Mouse (Mus musculus): ENCODE measurements around the gene Slc16a1. TPM values are rescaled to one million over a fixed set of nuclear protein-coding genes. Genes with fewer than 3 reads are reported as not detected.

The Slc16a1 gene
- polyA plus RNA-seq, 1 experiment from 2014 or later = 76.4 TPM

GRCm38 (mm10) chr3:104643113-104643512, 4.6 kb downstream of the Slc16a1 start:
- no peak for ATAC-seq (replicated peaks; ENCODE audit: insufficient number of reproducible peaks, low FRiP score, low TSS enrichment)
- Histone ChIP-seq H3K4me1 (ENCODE audit: control insufficient read depth, insufficient read depth, low read length) (peaks cover 10% of the 10 kb centered on the region), H3K4me2 (no peak overlapping the region), H3K36me3 (ENCODE audit: control insufficient read depth, insufficient read depth, low read length) (no peaks in the 10 kb centered on the region), H3K9ac (ENCODE audit: low read depth, low read length) (no peak overlapping the region), H3K27ac (ENCODE audit: low read depth, low read length) (no peak overlapping the region), H3K4me3 (ENCODE audit: low read depth, low read length) (no peak overlapping the region), H3K9me3 (replicated peaks; ENCODE audit: control insufficient read depth, low read length) (no peaks in the 10 kb centered on the region), H3K27me3 (ENCODE audit: control insufficient read depth, insufficient read depth, low read length) (no peaks in the 10 kb centered on the region)
- 64% methylated on average over 4 of the region's 4 CpGs for WGBS (ENCODE audit: insufficient replicate concordance)

GRCm38 (mm10) chr3:104643810-104644270, 5.4 kb downstream of the Slc16a1 start:
- peak; percentile 56; the same call in 1 of the 2 replicates for ATAC-seq (replicated peaks; ENCODE audit: insufficient number of reproducible peaks, low FRiP score, low TSS enrichment)

GRCm38 (mm10) chr3:104644371-104644770, 5.9 kb downstream of the Slc16a1 start:
- Histone ChIP-seq H3K27me3 (ENCODE audit: control insufficient read depth, insufficient read depth, low read length) (no peaks in the 10 kb centered on the region), H3K4me1 (ENCODE audit: control insufficient read depth, insufficient read depth, low read length) (peaks cover 10% of the 10 kb centered on the region), H3K27ac (ENCODE audit: low read depth, low read length) (no peak overlapping the region), H3K9me3 (replicated peaks; ENCODE audit: control insufficient read depth, low read length) (no peaks in the 10 kb centered on the region), H3K9ac (ENCODE audit: low read depth, low read length) (no peak overlapping the region), H3K4me3 (ENCODE audit: low read depth, low read length) (no peak overlapping the region), H3K4me2 (no peak overlapping the region), H3K36me3 (ENCODE audit: control insufficient read depth, insufficient read depth, low read length) (no peaks in the 10 kb centered on the region)
- WGBS (ENCODE audit: insufficient replicate concordance) = 83% methylated on average over 1 of the region's 1 CpGs
- ATAC-seq (replicated peaks; ENCODE audit: insufficient number of reproducible peaks, low FRiP score, low TSS enrichment) = no peak

More at GRCm38 (mm10) chr3:104643810-104644270, 5.4 kb downstream of the Slc16a1 start:
- Histone ChIP-seq H3K9ac (ENCODE audit: low read depth, low read length) (no peak overlapping the region), H3K4me3 (ENCODE audit: low read depth, low read length) (no peak overlapping the region), H3K4me2 (no peak overlapping the region), H3K36me3 (ENCODE audit: control insufficient read depth, insufficient read depth, low read length) (no peaks in the 10 kb centered on the region), H3K27ac (ENCODE audit: low read depth, low read length) (no peak overlapping the region), H3K9me3 (replicated peaks; ENCODE audit: control insufficient read depth, low read length) (no peaks in the 10 kb centered on the region), H3K4me1 (ENCODE audit: control insufficient read depth, insufficient read depth, low read length) (peaks cover 10% of the 10 kb centered on the region), H3K27me3 (ENCODE audit: control insufficient read depth, insufficient read depth, low read length) (no peaks in the 10 kb centered on the region)
- 8% methylated on average over 2 of the region's 2 CpGs for WGBS (ENCODE audit: insufficient replicate concordance)

GRCm38 (mm10) chr3:104654219-104654618, 15.8 kb downstream of the Slc16a1 start:
- no peak overlapping the region; the same call in 1 of the 2 replicates for H3K27ac ChIP-seq (ENCODE audit: low read depth, low read length)
- no peak for ATAC-seq (replicated peaks; ENCODE audit: insufficient number of reproducible peaks, low FRiP score, low TSS enrichment)
- no peaks in the 10 kb centered on the region for H3K9me3 ChIP-seq (replicated peaks; ENCODE audit: control insufficient read depth, low read length)
- 68% methylated on average over 4 of the region's 4 CpGs for WGBS (ENCODE audit: insufficient replicate concordance)
- H3K9ac ChIP-seq (ENCODE audit: low read depth, low read length) = no peak overlapping the region
- H3K27me3 ChIP-seq (ENCODE audit: control insufficient read depth, insufficient read depth, low read length) = no peaks in the 10 kb centered on the region
- H3K4me2 ChIP-seq = no peak overlapping the region
- 0 out of 2 replicates have a peak, but pooled peaks cover 4% of the 10 kb centered on the region for H3K4me1 ChIP-seq (ENCODE audit: control insufficient read depth, insufficient read depth, low read length)
- peaks cover 20% of the 10 kb centered on the region for H3K36me3 ChIP-seq (ENCODE audit: control insufficient read depth, insufficient read depth, low read length)
- no peak overlapping the region for H3K4me3 ChIP-seq (ENCODE audit: low read depth, low read length)

GRCm38 (mm10) chr3:104654921-104655320, 16.5 kb downstream of the Slc16a1 start:
- no peak overlapping the region for H3K4me2 ChIP-seq
- 77% methylated on average over 4 of the region's 4 CpGs for WGBS (ENCODE audit: insufficient replicate concordance)
- H3K4me1 ChIP-seq (ENCODE audit: control insufficient read depth, insufficient read depth, low read length) = 0 out of 2 replicates have a peak, but pooled peaks cover 4% of the 10 kb centered on the region
- no peaks in the 10 kb centered on the region for H3K9me3 ChIP-seq (replicated peaks; ENCODE audit: control insufficient read depth, low read length)
- no peak overlapping the region for H3K4me3 ChIP-seq (ENCODE audit: low read depth, low read length)
- no peak overlapping the region for H3K27ac ChIP-seq (ENCODE audit: low read depth, low read length)
- no peak overlapping the region for H3K9ac ChIP-seq (ENCODE audit: low read depth, low read length)
- peaks cover 20% of the 10 kb centered on the region for H3K36me3 ChIP-seq (ENCODE audit: control insufficient read depth, insufficient read depth, low read length)
- no peaks in the 10 kb centered on the region for H3K27me3 ChIP-seq (ENCODE audit: control insufficient read depth, insufficient read depth, low read length)
- no peak for ATAC-seq (replicated peaks; ENCODE audit: insufficient number of reproducible peaks, low FRiP score, low TSS enrichment)

DNA sequence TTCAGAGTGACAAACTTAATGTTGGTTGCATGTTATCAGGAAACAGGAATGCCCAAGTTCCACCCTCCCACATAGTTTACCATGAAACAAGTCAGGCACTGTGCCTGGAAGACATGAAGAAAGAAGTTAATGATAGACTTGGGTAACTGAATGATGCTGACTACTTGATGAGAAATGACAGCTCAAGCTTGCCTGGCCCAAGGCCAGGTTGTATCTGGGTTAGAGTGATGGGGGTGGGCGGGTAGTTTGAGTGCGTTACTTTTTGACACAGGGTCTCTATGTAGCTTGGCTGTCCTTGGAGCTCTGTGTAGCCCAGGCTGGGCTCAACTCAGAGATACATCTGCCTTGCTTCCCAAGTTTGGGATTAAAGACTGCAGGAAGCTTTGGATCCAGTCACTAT, 20.2 kb downstream of the Slc16a1 start:
- ATAC-seq (replicated peaks; ENCODE audit: insufficient number of reproducible peaks, low FRiP score, low TSS enrichment) = no peak
- Histone ChIP-seq H3K27ac (ENCODE audit: low read depth, low read length) (no peak overlapping the region), H3K9me3 (replicated peaks; ENCODE audit: control insufficient read depth, low read length) (no peaks in the 10 kb centered on the region), H3K4me1 (ENCODE audit: control insufficient read depth, insufficient read depth, low read length) (peaks cover 11% of the 10 kb centered on the region), H3K9ac (ENCODE audit: low read depth, low read length) (no peak overlapping the region), H3K4me3 (ENCODE audit: low read depth, low read length) (no peak overlapping the region), H3K27me3 (ENCODE audit: control insufficient read depth, insufficient read depth, low read length) (no peaks in the 10 kb centered on the region), H3K4me2 (no peak overlapping the region), H3K36me3 (ENCODE audit: control insufficient read depth, insufficient read depth, low read length) (peaks cover 8% of the 10 kb centered on the region; the same call in 1 of the 2 replicates)
- WGBS (ENCODE audit: insufficient replicate concordance) = 90% methylated on average over 2 of the region's 2 CpGs

- no peak overlapping the region for H3K9ac ChIP-seq (ENCODE audit: low read depth, low read length)
- peaks cover 7% of the 10 kb centered on the region for H3K4me1 ChIP-seq (ENCODE audit: control insufficient read depth, insufficient read depth, low read length)
- H3K9me3 ChIP-seq (replicated peaks; ENCODE audit: control insufficient read depth, low read length) = no peaks in the 10 kb centered on the region
- H3K27me3 ChIP-seq (ENCODE audit: control insufficient read depth, insufficient read depth, low read length) = no peaks in the 10 kb centered on the region
- 0 out of 2 replicates have a peak, but pooled peaks cover 1% of the 10 kb centered on the region for H3K36me3 ChIP-seq (ENCODE audit: control insufficient read depth, insufficient read depth, low read length)
- no peak overlapping the region for H3K4me2 ChIP-seq
- 73% methylated on average over 4 of the region's 4 CpGs for WGBS (ENCODE audit: insufficient replicate concordance)
- no peak overlapping the region for H3K27ac ChIP-seq (ENCODE audit: low read depth, low read length)
- H3K4me3 ChIP-seq (ENCODE audit: low read depth, low read length) = no peak overlapping the region
- ATAC-seq (replicated peaks; ENCODE audit: insufficient number of reproducible peaks, low FRiP score, low TSS enrichment) = no peak
These were observed 21.3 kb downstream of the Slc16a1 start for GRCm38 (mm10) chr3:104659758-104660157.

GRCm38 (mm10) chr3:104660522-104660921, 22.1 kb downstream of the Slc16a1 start:
- WGBS (ENCODE audit: insufficient replicate concordance) = 56% methylated on average over 3 of the region's 3 CpGs
- Histone ChIP-seq H3K27ac (ENCODE audit: low read depth, low read length) (no peak overlapping the region), H3K9ac (ENCODE audit: low read depth, low read length) (no peak overlapping the region), H3K4me3 (ENCODE audit: low read depth, low read length) (no peak overlapping the region), H3K4me2 (no peak overlapping the region), H3K9me3 (replicated peaks; ENCODE audit: control insufficient read depth, low read length) (no peaks in the 10 kb centered on the region), H3K4me1 (ENCODE audit: control insufficient read depth, insufficient read depth, low read length) (peaks cover 7% of the 10 kb centered on the region), H3K27me3 (ENCODE audit: control insufficient read depth, insufficient read depth, low read length) (no peaks in the 10 kb centered on the region), H3K36me3 (ENCODE audit: control insufficient read depth, insufficient read depth, low read length) (no peaks in the 10 kb centered on the region)
- ATAC-seq (replicated peaks; ENCODE audit: insufficient number of reproducible peaks, low FRiP score, low TSS enrichment) = peak; percentile 42; the same call in 1 of the 2 replicates

- Histone ChIP-seq H3K4me2 (no peak overlapping the region), H3K4me3 (ENCODE audit: low read depth, low read length) (no peak overlapping the region), H3K27ac (ENCODE audit: low read depth, low read length) (0 out of 2 replicates have a peak overlapping the region, but pooled peaks have one; percentile 41), H3K36me3 (ENCODE audit: control insufficient read depth, insufficient read depth, low read length) (no peaks in the 10 kb centered on the region), H3K4me1 (ENCODE audit: control insufficient read depth, insufficient read depth, low read length) (peaks cover 7% of the 10 kb centered on the region), H3K9ac (ENCODE audit: low read depth, low read length) (no peak overlapping the region), H3K27me3 (ENCODE audit: control insufficient read depth, insufficient read depth, low read length) (no peaks in the 10 kb centered on the region), H3K9me3 (replicated peaks; ENCODE audit: control insufficient read depth, low read length) (no peaks in the 10 kb centered on the region)
- 43% methylated on average over 4 of the region's 4 CpGs for WGBS (ENCODE audit: insufficient replicate concordance)
- no peak for ATAC-seq (replicated peaks; ENCODE audit: insufficient number of reproducible peaks, low FRiP score, low TSS enrichment)
These were observed 23.5 kb downstream of the Slc16a1 start for GRCm38 (mm10) chr3:104662007-104662406.

All from heart, embryonic 11.5 days (tissue).